Mouse (Mus musculus): ENCODE measurements around the gene Ccdc169. TPM values are rescaled to one million over a fixed set of nuclear protein-coding genes. Genes with fewer than 3 reads are reported as not detected.
"Not testable (repeated sequence)": the region's sequence is repeated elsewhere in the genome, so short reads cannot be mapped to it uniquely, and the experiment has no call there.

Gene Ccdc169
- total RNA-seq, 1 experiment from 2014 or later: not detected

- no peak for ATAC-seq (replicated peaks in 1 of 2; ENCODE audit: insufficient read depth in 1 of 2, low FRiP score in 2 of 2, low TSS enrichment in 1 of 2, low read depth in 1 of 2, poor library complexity in 2 of 2, severe bottlenecking in 2 of 2)
These were observed 20.3 kb downstream of the Ccdc169 start for GRCm38 (mm10) chr3:55157413-55157812.

- ATAC-seq (replicated peaks in 1 of 2; ENCODE audit: insufficient read depth in 1 of 2, low FRiP score in 2 of 2, low TSS enrichment in 1 of 2, low read depth in 1 of 2, poor library complexity in 2 of 2, severe bottlenecking in 2 of 2): no peak
These were observed 24.0 kb downstream of the Ccdc169 start for GRCm38 (mm10) chr3:55161144-55161543.

- ATAC-seq (replicated peaks in 1 of 2; ENCODE audit: insufficient read depth in 1 of 2, low FRiP score in 2 of 2, low TSS enrichment in 1 of 2, low read depth in 1 of 2, poor library complexity in 2 of 2, severe bottlenecking in 2 of 2): no peak
These were observed 26.4 kb downstream of the Ccdc169 start for GRCm38 (mm10) chr3:55163510-55163909.

- no peak for ATAC-seq (replicated peaks in 1 of 2; ENCODE audit: insufficient read depth in 1 of 2, low FRiP score in 2 of 2, low TSS enrichment in 1 of 2, low read depth in 1 of 2, poor library complexity in 2 of 2, severe bottlenecking in 2 of 2)
These were observed 35.3 kb downstream of the Ccdc169 start for GRCm38 (mm10) chr3:55172478-55172877.

DNA sequence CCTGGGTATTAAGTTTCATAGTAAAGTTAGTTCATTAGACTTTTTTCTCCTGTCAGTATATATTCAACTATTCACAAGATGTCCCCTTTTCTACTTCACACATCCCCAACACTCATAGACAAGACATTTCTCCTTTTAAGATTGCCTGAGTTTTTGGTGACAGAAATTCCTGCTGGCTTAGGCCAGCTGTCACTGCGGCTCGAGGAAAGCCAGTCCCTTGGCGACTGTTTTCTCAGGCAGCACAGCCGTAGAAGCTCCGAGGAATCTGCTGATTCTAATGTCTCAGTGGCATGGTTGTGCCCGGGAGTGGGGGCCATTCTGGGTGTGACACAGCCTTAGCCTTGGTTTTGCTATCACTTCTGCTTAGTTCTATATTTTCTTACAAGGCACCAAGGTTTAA, 40.1 kb downstream of the Ccdc169 start:
- ATAC-seq (replicated peaks in 1 of 2; ENCODE audit: insufficient read depth in 1 of 2, low FRiP score in 2 of 2, low TSS enrichment in 1 of 2, low read depth in 1 of 2, poor library complexity in 2 of 2, severe bottlenecking in 2 of 2): no peak

DNA sequence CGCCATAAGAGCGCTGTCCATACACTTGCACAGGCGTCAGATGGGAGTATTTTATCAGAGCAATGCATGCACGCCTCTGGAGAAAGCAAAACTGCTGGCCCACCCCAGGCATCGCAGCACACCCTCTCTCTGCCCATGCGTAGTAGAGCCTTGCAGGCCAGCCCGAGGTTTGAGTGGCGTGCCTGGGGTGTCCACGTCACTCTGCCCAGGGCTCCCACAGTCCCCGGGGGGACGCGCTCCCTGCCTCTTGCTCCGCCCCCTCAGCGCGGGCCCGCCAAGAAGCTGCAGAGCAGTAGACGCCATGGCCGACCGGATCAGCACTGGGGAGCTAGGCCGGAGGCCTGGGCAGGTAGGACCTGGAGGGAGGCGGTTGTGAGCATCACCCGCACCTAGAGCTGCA, 44.6 kb downstream of the Ccdc169 start, which contains the start of gene Sohlh2:
TSS of gene Sohlh2 (plus strand) at position 263 of the 400 bp plus-strand sequence.
- no peak for ATAC-seq (replicated peaks in 1 of 2; ENCODE audit: insufficient read depth in 1 of 2, low FRiP score in 2 of 2, low TSS enrichment in 1 of 2, low read depth in 1 of 2, poor library complexity in 2 of 2, severe bottlenecking in 2 of 2)

DNA sequence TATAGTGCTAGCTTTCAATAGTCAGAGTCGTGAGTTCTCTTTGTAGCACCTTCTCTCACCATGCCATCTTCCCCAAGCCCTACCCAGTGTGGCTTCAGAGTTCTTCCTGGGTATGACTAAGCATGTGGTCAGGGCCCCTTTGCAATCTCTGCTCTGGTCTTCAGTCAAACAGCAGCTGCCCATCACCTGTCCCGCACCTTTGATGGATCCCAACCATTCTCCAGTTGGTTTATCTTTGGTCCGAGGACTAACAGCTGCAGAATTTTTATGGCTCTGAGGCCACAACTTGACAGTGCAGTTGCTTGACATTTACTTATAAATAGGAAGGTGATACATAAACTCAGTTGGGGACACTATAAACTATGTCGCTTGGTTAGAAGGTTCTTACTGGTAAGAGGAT, 54.5 kb downstream of the Ccdc169 start:
- no peak for ATAC-seq (replicated peaks in 1 of 2; ENCODE audit: insufficient read depth in 1 of 2, low FRiP score in 2 of 2, low TSS enrichment in 1 of 2, low read depth in 1 of 2, poor library complexity in 2 of 2, severe bottlenecking in 2 of 2)

- ATAC-seq (replicated peaks in 1 of 2; ENCODE audit: insufficient read depth in 1 of 2, low FRiP score in 2 of 2, low TSS enrichment in 1 of 2, low read depth in 1 of 2, poor library complexity in 2 of 2, severe bottlenecking in 2 of 2): no peak
These were observed 56.2 kb downstream of the Ccdc169 start for GRCm38 (mm10) chr3:55193351-55193750.

- no peak for ATAC-seq (replicated peaks in 1 of 2; ENCODE audit: insufficient read depth in 1 of 2, low FRiP score in 2 of 2, low TSS enrichment in 1 of 2, low read depth in 1 of 2, poor library complexity in 2 of 2, severe bottlenecking in 2 of 2)
These were observed 57.7 kb downstream of the Ccdc169 start for GRCm38 (mm10) chr3:55194792-55195191.

DNA sequence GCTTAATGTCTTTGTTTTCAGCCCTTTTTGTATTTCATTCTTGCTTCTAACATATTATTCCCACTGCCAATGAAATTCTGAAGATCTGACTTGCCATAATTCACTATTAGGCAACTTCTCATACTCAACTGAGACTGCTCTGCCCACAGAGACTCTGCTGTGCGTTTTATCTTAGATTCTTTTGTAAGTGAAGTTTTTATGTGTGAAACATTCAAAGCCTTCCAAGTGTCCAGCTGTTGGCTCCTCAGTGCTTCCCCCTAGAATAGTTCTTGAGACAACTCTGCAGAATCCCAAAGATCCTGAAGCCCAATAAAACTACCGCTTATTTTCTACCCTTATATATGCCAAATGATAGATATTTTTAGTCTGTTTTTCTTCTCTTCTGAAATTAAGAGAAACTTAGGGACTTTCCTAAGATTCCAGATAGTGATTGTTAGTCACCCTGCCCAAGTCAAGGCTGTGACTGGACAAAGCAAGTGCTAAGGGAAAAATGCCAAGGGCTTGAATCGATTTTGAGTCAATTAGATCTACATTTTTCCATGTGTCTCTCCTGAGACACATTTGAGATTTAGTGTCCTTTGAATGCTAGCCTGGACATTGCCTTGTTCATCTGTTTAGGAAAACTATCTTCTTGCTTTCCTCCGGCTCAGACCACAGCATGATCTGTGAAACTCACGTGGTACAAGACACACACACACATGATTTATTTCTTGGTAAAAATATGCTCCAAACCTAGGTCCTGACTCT, 58.6 kb downstream of the Ccdc169 start:
- no peak for ATAC-seq (replicated peaks in 1 of 2; ENCODE audit: insufficient read depth in 1 of 2, low FRiP score in 2 of 2, low TSS enrichment in 1 of 2, low read depth in 1 of 2, poor library complexity in 2 of 2, severe bottlenecking in 2 of 2)

DNA sequence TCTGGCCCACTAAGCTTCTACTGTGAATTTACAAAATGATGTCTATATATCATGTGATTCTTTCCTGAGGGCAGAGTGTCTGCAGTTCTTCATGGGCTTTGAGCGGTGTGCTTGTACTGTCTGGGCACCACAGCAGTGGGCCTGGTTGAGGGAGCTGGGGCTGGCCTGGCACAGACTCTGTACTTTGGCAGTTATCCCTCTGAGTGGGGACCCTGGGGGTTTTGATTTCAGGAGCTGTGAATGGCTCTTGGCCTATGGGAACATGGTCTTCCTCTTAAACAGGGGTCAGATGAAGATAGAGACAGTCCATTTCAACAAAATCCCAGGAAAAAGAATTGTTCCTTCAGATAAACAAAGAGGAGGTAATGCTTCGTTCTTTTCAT, 59.2 kb downstream of the Ccdc169 start:
- ATAC-seq (replicated peaks in 1 of 2; ENCODE audit: insufficient read depth in 1 of 2, low FRiP score in 2 of 2, low TSS enrichment in 1 of 2, low read depth in 1 of 2, poor library complexity in 2 of 2, severe bottlenecking in 2 of 2): no peak

DNA sequence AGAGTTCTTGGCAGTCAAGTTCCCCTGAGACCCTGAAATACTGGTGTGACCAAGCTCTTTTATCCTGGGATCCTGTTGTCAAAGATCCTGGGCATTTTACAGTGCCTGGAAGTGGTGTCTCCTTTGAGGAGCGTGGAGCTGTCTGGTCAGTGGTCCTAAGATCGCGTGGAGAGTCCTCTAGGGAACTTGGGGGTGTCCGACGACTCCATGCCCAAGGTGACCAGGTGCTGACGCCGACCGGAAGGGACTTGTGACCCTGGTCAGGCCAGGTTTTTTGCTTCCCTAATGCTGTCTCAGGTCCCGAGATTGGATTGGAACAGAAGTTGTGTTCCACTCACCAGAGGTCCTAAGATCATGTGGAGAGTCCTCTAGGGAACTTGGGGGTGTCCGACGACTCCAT, 66.5 kb downstream of the Ccdc169 start:
- not testable (repeated sequence) for ATAC-seq (replicated peaks in 1 of 2; ENCODE audit: insufficient read depth in 1 of 2, low FRiP score in 2 of 2, low TSS enrichment in 1 of 2, low read depth in 1 of 2, poor library complexity in 2 of 2, severe bottlenecking in 2 of 2)

DNA sequence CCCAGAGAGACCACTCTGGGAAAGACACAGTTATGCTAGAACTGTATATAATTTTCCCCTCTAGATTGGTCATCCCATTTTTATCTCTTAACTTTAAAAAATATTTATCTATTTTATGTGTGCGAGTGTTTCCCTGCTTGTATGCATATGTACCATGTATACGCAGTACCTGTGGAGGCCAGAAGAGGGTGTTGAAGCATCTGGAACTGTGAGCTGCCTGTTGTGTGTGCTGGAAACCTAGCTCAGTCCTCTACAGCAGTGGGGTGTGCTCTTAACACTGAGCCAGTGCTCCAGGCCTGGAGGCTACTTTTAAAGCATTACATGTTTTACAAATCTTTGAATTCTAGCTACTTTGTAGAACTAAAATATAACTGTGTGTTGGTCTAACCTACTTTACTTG, 69.3 kb downstream of the Ccdc169 start:
- ATAC-seq (replicated peaks in 1 of 2; ENCODE audit: insufficient read depth in 1 of 2, low FRiP score in 2 of 2, low TSS enrichment in 1 of 2, low read depth in 1 of 2, poor library complexity in 2 of 2, severe bottlenecking in 2 of 2): no peak

GRCm38 (mm10) chr3:55207665-55208064, 70.5 kb downstream of the Ccdc169 start:
- no peak; a peak in 1 of 4 replicates for ATAC-seq (replicated peaks in 1 of 2; ENCODE audit: insufficient read depth in 1 of 2, low FRiP score in 2 of 2, low TSS enrichment in 1 of 2, low read depth in 1 of 2, poor library complexity in 2 of 2, severe bottlenecking in 2 of 2)

- ATAC-seq (replicated peaks in 1 of 2; ENCODE audit: insufficient read depth in 1 of 2, low FRiP score in 2 of 2, low TSS enrichment in 1 of 2, low read depth in 1 of 2, poor library complexity in 2 of 2, severe bottlenecking in 2 of 2): no peak
These were observed 75.1 kb downstream of the Ccdc169 start for GRCm38 (mm10) chr3:55212254-55212653.

- ATAC-seq (replicated peaks in 1 of 2; ENCODE audit: insufficient read depth in 1 of 2, low FRiP score in 2 of 2, low TSS enrichment in 1 of 2, low read depth in 1 of 2, poor library complexity in 2 of 2, severe bottlenecking in 2 of 2): no peak
These were observed 76.6 kb downstream of the Ccdc169 start for GRCm38 (mm10) chr3:55213785-55214184.

- no peak for ATAC-seq (replicated peaks in 1 of 2; ENCODE audit: insufficient read depth in 1 of 2, low FRiP score in 2 of 2, low TSS enrichment in 1 of 2, low read depth in 1 of 2, poor library complexity in 2 of 2, severe bottlenecking in 2 of 2)
These were observed 77.3 kb downstream of the Ccdc169 start for GRCm38 (mm10) chr3:55214413-55214812.

GRCm38 (mm10) chr3:55222502-55222901, 85.4 kb downstream of the Ccdc169 start:
- no peak for ATAC-seq (replicated peaks in 1 of 2; ENCODE audit: insufficient read depth in 1 of 2, low FRiP score in 2 of 2, low TSS enrichment in 1 of 2, low read depth in 1 of 2, poor library complexity in 2 of 2, severe bottlenecking in 2 of 2)

Measured in hematopoietic stem cell, adult 5-6 weeks (primary cell).